Mouse (Mus musculus) adrenal gland, adult 8-10 months (tissue): Measurements from ENCODE around the gene Cd300a. TPM values are rescaled to one million over a fixed set of nuclear protein-coding genes. Genes with fewer than 3 reads are reported as not detected.

Experiments used
- DNase-seq: peaks from one replicate; pipeline ENCODE4 v3.0.0; 2022
- total RNA-seq, 4 experiments: library from RNA; stranded (reverse); gene quantifications; 2 replicates each; pipeline ENCODE4 v1.2.4; 2022

The Cd300a gene
- total RNA-seq, result 1 to 10 TPM; 1.1 to 3.9 (median 3.3) TPM

DNA sequence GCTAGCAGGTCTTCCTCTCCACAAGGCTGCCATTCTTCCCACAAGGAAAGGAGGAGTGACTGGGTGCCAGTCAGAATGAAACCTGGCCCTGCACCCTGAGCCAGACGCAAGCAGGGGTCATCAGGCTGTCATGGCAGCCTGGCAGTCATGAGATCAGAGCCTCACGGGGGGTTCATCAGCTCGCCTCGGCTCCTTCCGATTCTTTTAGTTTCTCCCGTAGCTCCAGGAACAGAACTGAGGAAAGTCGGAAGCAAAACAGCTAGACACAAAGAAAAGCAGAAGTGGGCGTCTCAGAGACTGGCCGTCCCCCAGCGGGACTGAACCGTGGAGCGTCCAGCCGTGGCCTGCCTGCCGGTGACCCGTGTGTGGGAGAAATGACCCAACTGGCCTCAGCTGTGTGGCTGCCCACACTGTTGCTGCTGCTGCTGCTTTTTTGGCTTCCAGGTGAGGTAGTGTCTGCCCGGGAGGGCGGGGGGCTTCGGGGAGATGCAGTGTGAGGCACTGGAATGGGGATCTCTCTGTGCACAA is at the start of gene Cd300a:
TSS of gene Cd300a (plus strand) at position 51 of the 528 bp plus-strand sequence.
- DNase-seq, result no peak

DNA sequence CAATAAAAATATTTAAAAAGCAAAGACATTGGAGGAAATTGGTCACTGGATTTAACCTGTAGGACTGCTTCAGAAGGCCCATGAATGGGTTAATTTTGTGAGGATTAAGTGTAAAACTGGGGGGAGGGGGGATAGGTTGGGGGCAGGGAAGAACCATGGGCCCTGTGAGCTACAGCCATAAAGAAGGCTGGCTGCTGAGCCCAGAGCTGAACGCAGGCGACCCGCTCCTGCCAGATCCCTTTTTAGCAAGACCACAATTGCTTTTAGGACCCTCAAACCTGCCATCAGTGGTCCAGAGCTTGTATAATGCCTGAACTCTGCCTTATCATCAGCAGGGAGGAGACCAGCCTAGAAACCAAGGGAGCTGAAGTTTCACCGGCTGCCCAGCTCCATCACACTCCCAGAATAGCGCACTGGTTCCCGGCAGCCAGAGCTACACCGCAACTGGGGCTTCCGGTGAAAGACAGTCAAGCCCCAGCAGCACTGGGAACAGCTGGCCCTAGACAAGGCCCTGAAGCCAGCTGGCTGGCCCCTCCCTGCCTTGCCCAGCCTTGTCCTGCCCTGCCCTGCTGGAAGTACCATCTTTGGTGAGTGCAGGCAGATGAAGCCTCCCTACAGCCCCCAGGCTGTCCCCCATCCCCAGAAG is 45.9 kb upstream of the Cd300a start:
- no peak for DNase-seq

DNA sequence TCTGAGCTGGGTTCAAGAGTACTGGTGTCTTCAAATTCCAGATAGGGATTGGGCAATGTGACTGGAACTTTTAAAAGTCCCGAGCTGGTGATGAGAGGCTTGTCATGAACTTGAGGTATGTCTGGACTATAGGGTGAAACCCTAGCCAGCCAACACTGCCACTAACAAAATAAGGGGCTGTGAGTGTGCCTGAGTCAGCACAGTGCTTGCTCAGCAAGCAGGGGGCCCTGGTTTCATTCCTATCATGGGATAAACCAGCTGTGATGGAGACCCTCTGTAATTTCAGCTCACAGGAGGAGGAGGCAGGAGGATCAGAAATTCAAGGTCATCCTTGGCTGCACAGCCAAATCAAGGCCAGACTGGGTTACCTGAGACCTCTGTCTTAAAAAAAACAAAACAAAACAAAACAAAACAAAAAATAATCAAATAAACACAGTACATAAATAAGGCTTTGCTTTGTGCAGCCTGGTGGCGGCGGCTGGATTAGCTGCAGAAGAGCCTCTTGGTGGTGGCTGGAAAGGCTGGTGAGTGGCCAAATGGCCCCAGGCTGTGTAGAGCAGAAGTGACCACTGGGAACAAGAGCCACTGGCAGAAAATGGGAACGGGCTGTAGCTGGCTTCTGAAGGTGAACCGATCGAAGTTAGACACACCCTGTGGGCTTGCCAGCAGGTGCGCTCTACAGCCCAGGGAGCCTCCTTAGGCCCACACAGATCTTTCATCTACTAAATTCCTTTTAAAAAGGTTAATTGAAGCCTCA is 45.2 kb upstream of the Cd300a start:
- no peak for DNase-seq

DNA sequence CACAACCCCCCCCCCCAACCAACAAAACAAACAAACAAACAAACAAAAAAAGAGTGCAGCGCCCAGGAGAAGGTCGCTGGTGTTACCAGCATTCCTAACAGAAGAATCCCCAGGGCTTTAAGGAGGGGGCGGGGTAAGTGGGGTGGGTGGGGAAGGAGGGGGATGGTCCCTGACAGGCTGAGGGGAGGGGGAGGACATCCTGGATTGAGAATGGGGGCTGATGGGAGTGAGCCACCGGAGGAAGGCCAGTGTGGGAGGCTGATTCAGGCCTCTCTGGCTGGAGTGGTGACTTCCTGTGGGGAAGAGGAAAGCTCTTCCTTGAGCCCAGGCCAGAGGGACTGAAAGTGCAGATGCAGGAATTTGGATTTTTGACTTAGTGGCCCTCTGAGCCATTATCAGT is 43.5 kb upstream of the Cd300a start:
- no peak for DNase-seq

DNA sequence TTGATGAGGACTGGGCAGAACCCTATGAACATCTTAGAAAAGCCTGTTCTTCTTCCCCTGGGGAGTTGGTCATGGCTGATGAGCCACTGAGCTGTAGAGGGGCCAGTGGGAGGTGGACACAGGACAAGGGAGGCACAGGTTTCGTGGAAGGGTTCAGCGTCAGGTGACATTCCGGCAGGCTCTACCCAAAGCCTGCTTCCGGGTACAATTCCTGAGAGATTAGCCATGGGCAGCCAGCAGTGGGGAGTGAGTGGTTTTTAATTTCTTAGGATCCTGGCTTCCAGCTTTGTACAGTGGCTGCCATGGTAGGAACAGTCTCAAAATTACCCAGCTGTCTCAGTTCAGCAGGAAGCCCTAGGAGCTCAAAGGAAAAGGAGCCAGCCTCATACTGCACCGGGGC is 42.8 kb upstream of the Cd300a start:
- DNase-seq, result no peak

DNA sequence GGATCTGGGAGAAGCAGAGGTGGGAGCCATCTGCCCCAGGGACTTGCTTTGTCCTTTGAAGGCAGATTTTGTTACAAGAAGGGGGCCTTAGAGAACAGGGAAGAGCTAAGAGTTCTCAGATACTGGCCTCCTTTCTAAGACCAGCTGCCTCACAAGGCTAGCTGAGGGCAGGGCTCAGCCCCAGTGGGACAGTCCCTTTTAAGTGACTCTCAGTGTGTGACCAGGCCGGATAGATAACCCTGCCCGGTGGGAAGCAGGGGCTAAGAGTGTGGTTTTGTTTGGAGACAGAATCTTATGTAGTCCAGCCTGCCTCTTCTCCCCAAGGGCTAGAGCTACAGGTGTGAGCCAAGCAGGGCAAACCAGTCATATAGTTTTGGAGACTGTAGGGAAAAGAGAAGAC is 40.3 kb upstream of the Cd300a start:
- no peak for DNase-seq

DNA sequence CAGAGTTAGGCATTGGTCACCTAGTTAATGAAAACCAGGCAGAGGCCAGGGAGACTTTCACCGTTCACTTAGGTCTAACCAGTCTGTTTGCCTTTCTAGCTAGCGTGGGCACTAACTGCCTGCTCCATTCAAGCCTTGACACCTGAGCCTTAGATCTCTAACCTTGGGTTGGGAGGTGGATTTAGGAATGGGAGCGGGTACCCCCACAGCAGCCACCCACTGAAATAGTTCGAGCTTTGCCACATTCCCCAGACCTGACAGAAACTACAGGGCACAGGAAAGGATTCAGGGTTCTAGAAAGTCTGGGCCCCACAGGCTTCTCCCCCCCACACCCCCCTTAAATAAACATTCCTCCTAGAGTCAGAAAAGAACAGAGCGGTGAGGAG is 39.8 kb upstream of the Cd300a start:
- no peak for DNase-seq

DNA sequence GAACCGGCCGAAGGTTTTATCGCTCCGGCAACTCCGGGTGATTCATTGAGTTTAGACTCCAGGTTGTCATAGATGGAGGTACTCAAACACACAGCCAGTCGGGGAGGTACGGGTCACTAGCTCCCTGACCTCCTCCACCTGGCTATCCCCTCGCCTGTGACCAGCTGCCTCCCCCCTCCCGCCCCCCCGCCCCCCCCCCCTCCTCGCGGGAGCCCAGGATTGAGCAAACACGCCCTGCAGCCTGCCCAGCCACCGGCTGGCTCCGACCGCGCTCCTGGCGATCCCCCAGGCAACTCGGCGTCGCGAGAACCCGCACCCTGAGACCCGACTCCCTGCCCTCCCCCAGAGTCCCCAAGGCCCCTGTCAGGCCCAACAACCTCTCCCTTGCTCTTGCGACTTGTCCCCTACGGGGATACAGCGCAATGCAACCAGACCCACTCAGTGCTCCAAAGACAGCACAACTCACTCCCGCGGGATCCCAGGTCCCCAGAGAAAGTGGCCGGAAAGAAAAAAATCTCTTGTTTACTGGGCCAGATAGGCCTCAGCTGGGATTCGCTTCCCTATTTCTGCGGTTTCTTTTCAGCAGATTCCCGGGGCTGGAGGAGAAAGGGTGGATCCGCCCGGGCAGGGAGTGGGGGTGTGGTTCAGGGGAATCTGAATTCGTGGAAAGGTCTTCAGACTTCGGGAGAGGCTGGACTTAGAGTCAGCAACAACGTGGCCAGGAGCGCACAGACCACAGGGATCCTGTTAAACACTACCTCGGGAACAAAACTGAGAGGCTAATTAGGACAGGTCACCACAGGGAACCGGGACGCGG is 39.2 kb upstream of the Cd300a start, which contains the start of gene Gprc5c:
TSS of gene Gprc5c (plus strand) at position 701 of the 817 bp plus-strand sequence.
- DNase-seq, result no peak

DNA sequence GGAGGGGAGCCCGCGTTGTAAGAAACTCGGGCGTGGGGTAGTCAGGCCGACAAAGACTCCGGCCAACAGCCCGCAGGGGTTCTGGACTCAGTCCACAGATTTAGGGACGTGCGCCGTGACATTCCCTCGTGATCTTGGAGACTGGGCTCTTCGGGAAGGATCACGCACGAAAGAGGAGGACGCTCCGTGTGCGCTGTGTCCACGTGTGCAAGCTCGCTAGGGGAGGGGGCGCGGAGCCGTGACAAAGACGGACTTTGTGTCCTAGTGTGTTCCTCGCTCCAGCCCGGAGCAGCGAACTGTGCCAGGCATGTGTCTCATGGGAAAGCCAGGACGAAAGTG is 38.6 kb upstream of the Cd300a start:
- DNase-seq, result no peak

DNA sequence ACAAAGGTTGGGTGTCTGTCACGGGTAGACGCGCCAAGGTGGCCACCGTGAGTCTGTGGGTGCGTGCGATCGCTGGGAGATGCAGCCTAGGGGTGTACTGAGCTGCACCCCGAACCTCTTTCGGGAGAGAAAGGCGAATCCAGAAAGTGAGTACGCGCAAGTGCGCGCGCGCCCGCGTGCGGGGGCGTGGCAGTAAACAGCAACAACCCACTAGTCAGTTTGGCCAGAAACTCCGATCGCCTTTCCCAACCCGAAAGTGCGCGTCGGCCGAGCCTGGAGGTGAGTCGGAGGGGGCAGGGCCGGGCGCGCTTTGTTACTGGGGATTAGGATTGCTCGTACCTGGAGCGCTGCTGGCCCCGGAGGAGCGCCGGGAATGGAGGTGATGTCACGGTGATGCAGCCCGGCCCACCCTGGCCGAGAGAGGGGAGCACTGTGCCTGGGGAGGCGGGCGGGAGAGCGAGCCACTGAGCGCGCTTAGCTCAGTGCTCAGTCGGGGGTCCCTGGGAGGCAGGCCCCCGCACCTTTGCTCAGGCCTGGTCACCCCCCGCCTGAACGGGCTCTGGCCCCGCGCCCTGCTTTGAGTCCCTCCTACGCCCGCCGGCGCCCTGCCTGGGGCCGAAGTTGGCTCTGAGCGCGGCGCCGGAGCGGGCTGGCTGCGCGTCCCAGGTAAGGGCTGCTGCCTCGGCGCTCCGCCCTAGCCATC is 38.1 kb upstream of the Cd300a start:
- DNase-seq, result peak; percentile 33

DNA sequence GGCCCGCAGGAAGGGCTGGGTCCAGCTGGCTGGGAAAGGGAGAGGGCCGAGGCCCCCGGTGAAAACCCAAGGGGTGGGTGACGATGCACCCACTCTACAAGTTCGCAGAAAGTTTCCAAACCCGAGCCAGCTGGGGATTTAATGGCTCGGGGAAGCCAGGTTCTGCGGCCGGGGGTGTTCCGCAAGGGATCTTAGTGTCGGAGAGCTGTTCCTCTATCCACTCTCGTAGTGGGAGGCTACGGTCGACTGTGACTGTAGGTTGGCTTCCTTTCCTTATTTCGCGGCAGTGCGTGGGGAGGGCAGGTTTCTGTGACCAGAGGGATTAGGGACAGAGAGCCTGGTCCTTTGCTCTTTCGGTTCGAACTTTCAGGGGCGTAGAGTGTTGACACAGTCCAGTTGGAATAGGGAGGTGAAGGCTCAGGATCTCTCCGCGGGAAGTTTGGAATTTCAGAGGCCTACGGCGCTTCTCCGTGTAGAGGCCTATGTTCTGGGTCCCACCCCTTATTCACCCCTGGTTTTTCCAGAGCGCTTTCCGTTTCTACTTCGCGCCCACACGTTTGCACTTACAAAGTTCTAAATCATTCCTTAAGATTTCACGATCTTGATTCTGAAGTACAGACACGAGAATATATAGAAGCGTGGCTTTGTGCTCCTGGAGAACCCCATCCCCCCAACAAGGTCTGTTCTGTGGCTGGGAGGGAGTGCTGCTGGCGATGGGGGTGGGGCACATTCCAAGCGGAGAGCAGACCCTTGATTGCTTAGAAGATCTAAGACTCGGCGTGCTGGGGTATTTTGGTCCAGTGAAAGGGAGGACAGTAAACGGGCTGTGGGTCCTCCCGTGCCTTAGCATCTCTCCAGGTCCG is 37.3 kb upstream of the Cd300a start:
- DNase-seq, result no peak

DNA sequence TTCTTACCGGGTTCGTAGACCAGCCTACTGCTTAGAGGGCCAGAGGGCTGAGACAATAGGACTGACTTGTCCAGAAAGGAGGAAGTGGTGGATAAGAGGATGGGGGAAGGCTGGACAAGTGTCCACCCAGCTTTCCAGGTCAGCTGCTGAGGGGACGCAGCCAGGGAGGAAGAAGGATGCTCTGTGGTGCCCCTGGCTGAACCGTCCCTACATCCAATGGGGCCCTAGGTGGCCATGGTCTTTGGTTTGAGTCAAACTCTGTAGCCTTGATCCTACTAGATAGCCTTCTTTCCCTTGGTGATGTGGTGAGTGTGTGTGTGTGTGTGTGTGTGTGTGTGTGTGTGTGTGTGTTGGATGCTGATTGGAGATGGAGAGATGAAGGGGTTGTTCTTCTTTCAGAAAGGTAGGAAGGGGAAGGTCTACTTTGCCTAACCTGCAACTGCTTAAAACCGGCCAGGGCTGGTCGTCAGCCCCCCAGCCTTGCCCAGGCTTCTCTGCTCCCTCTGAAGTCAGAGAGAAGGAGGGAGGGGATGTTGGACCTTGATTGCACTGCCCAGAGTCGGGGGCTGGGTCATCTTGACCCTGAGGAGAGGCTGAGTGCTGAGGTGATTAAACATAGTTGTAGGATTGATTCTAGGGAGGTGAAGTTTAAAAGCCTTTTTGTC is 36.5 kb upstream of the Cd300a start:
- no peak for DNase-seq

DNA sequence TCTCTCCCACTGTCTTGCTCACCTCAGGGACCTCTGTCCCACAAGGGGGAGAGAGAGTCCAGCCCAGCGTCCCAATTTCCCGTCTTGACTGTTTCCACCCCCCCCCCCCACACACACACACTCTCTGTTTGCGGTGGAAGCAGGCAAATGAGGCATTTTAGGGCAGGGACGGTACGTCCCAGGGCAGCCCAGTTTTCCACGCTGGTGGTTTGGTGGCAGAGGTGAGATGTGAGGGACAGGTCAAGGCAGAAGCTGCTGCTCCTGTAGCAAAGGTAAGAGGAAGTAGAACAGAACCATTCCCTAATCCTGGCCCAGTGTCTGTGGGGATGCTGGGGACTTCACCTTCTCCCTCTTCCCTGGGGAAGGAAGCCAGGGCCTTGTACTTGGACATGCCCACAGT is 35.3 kb upstream of the Cd300a start:
- DNase-seq, result no peak

DNA sequence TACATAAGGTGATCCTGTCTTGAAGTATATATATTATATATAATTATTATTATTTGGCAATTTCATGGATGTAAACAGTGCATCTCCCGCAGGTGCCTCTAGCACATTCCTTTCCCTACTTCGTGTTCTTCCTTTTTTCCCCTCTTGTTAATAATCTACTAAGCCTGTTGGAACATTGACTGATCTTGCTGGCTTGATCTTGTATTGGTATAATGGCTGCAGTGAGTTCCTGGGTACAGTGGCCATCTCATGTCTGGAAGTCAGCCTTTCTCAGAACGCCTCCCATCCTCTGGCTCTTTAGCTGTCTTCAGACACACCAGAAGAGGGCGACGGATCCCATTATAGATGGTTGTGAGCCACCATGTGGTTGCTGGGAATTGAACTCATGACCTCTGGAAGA is 33.7 kb upstream of the Cd300a start:
- no peak for DNase-seq

DNA sequence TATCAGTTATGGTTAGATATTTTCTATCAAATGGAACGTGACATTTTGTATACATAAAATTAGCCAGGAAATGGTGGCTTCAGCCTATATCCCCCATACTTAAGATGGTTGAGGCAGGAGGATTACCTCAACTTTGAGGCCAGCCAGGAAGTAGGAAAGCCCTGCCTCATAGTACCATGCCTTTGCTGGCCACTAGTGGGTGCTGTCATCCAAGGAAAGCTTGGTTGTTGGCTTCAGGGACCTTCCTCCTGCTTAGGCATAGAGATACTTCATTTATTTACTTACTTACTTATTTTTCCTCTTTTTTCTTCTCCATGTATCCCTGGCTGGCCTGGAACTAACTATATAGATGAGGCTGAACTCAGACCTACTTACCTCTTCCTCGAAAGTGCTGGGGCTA is 31.2 kb upstream of the Cd300a start:
- DNase-seq, result no peak

DNA sequence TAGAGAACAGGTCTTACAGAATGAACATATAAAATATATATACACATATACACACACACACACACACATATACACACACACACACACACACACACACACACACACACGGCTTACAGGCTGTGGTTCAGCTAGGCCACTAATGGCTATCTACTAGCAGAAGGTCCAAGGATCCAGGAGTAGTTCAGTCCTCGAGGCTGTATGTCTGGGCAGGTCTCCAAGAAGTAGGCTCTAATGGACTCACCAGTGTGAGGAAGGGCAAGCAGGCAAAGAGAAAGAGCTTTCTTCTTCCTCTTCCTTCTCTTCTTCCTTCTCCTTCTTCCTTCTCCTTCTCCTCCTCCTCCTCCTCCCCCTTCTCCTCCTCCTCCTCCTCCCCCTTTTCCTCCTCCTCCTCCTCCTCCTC is 28.8 kb upstream of the Cd300a start:
- no peak for DNase-seq

DNA sequence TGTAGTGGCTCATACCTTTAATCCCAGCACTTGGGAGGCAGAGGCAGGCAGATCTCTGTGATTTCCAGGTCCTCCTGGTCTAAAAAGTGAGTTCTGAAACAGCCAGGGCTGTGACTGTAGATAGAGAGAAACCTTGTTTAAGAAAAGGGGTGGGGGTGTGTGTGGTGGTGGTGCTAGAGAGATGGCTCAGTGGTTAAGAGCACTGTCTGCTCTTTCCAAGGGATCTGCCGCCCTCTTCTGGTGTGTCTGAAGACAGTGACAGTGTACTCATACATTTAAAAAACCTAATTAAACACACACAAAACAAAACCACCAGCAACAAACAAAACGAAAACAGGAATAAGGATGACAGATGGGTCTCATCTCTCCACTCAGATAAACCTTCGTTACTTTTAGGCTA is 27.2 kb upstream of the Cd300a start:
- no peak for DNase-seq

DNA sequence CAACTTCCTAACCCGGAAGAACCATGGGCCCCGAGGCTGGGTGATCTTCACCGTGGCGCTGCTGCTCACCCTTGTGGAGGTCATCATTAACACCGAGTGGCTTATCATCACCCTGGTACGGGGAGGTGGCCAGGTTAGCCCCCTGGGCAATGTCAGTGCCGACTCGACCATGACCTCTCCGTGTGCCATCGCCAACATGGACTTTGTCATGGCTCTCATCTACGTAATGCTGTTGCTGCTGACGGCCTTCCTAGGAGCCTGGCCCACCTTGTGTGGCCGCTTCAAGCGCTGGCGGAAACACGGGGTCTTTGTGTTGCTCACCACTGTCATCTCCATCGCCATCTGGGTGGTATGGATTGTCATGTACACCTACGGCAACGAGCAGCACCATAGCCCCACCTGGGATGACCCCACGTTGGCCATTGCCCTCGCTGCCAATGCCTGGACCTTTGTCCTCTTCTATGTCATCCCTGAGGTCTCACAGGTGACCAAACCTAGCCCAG is 25.9 kb upstream of the Cd300a start:
- DNase-seq, result no peak

DNA sequence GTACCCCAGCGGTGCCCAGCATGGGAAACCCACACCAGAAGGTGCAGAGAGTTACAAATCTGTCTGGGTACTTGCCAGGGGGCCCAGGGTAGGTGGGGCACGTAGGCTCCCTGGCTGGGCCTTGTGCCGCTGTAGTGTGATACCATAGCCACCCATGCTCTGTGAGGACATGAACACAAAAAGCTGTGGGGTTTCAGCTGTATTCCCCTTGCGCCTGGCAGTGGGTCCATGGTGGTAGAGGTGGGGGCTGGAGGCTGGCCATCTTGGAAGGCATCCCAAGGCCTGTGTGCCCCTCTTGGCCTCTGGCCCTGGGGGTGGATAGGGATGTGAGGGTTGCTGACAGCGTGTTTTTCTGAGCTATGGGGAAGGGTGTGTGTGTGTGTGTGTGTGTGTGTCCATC is 23.8 kb upstream of the Cd300a start:
- no peak for DNase-seq

DNA sequence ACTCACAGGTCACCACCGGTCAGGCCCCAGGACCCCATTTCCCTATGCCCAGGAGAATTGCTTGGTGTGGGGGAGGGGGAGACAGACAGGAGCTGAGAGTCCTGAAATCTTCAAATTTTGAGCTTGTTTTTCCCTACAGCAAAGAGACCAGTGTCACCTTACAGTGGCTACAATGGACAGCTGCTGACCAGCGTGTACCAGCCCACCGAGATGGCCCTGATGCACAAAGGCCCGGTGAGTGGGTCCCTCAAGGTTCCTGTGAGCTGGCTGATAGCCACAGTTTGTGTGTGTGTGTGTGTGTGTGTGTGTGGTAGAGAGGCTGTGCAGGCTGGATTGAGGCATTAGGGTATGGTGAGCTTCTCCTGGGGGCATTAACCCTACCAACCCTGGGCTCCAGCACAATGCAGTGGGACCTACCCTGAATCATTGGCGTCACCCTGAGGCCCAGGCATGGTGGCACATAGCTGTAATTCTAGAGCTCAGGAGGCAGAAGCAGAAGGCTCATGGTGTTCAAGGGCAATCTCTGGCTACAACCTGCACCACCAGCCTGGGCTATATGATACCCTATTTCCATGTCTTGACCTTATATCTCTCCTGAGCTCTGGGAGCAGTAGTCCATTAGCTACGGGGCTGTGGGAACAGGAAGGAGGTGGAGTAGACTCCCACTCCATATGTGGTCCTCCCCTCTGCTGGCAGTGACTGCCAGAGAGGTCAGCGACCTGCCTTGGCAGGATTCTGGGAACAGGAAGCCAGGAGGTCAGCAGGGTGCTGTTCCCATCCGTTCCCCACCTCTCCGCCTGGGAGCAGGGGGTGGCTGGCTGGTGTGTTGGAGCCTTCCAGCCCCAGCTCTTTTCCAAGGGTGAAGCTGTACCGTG is 23.1 kb upstream of the Cd300a start:
- DNase-seq, result peak; percentile 26
